In the genomic region with DNA sequence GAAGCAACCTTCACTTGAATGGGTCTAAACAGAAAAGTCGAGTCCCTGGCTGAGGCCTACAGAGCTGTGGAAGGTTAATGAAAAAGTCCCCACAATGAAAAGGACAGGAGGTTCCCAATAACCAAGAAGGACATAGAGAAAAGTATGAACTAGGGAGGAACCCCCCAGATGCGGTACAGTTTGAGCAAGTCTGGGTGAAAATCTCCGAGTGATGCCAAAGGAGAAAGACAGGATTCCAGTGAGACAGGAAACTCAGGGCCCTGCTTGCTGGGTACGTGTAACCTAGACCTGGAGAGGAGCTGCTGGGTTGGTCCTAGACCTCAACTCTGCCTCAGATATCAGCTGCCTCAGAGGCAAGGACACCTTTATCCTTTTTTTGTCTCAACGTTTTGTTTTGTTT, we compare ENCODE assay signal across 16 mouse cellular contexts.
"Had no signal": no experiment of that assay in that cellular context is flagged by ENCODE, and none has a peak within 500 bp of the region (broad histone marks: within the 10 kb centered on the region; RNA-seq: fewer than 3 reads in every experiment).

No protein-coding gene starts in this region.

- H3K9ac ChIP-seq: neural tube, embryonic 13.5 days; neural tube, embryonic 15.5 days; stomach, embryonic 15.5 days had no signal

- H3K4me2 ChIP-seq: neural tube, embryonic 13.5 days; neural tube, embryonic 15.5 days; stomach, embryonic 15.5 days had no signal

- H3K36me3 ChIP-seq: neural tube, embryonic 13.5 days; neural tube, embryonic 15.5 days; stomach, embryonic 15.5 days had no signal

- H3K4me1 ChIP-seq: neural tube, embryonic 13.5 days; neural tube, embryonic 15.5 days; stomach, embryonic 15.5 days had no signal

- H3K27me3 ChIP-seq: neural tube, embryonic 13.5 days; neural tube, embryonic 15.5 days; stomach, embryonic 15.5 days had no signal

- H3K27ac ChIP-seq: neural tube, embryonic 13.5 days; neural tube, embryonic 15.5 days; stomach, embryonic 15.5 days; stomach, postnatal 0 days had no signal

- H3K4me3 ChIP-seq: neural tube, embryonic 13.5 days; neural tube, embryonic 15.5 days; stomach, embryonic 15.5 days had no signal

- H3K9me3 ChIP-seq: neural tube, embryonic 13.5 days; neural tube, embryonic 15.5 days; stomach, embryonic 15.5 days had no signal

- DNase-seq: retina, postnatal 1 day; right cerebral cortex, adult 18-20 months; right cerebral cortex, postnatal 14 days; right cerebral cortex, postnatal 25 days; right cerebral cortex, postnatal 4 days; spleen, adult 18-20 months; thymus, adult 18-20 months; thymus, adult 2 months; thymus, postnatal 14 days; thymus, postnatal 25 days; thymus, postnatal 36 days; thymus, postnatal 4 days had no signal
